Mouse (Mus musculus): ENCODE data around the gene Serpinb6b.

The Serpinb6b gene

GRCm38 (mm10) chr13:32974889-32975460, 10.0 kb downstream of the Serpinb6b start:
- DNase-seq (ENCODE audit: low spot score) = no peak

- DNase-seq (ENCODE audit: low spot score) = no peak
Measured at GRCm38 (mm10) chr13:32975710-32976109, 10.7 kb downstream of the Serpinb6b start.

- no peak for DNase-seq (ENCODE audit: low spot score)
Measured at GRCm38 (mm10) chr13:32982556-32983042, 17.6 kb downstream of the Serpinb6b start.

- DNase-seq (ENCODE audit: low spot score) = no peak
Measured at GRCm38 (mm10) chr13:32986256-32986655, 21.2 kb downstream of the Serpinb6b start.

GRCm38 (mm10) chr13:32993152-32993893, 28.3 kb downstream of the Serpinb6b start:
- DNase-seq (ENCODE audit: low spot score) = no peak

GRCm38 (mm10) chr13:32993894-32994242, 28.9 kb downstream of the Serpinb6b start:
- no peak for DNase-seq (ENCODE audit: low spot score)

- DNase-seq (ENCODE audit: low spot score) = no peak
Measured at GRCm38 (mm10) chr13:32995051-32995450, 30.0 kb downstream of the Serpinb6b start.

GRCm38 (mm10) chr13:33001341-33001740, 36.3 kb downstream of the Serpinb6b start:
- DNase-seq (ENCODE audit: low spot score) = no peak

- no peak for DNase-seq (ENCODE audit: low spot score)
Measured at GRCm38 (mm10) chr13:33002950-33003349, 37.9 kb downstream of the Serpinb6b start, which contains the start of gene Serpinb9. TSS of gene Serpinb9 (plus strand) at chr13:33003250.

- DNase-seq (ENCODE audit: low spot score) = no peak
Measured at GRCm38 (mm10) chr13:33003523-33004413, 38.8 kb downstream of the Serpinb6b start.

GRCm38 (mm10) chr13:33004414-33005105, 39.6 kb downstream of the Serpinb6b start:
- DNase-seq (ENCODE audit: low spot score) = peak; percentile 89

GRCm38 (mm10) chr13:33005501-33006075, 40.6 kb downstream of the Serpinb6b start:
- no peak for DNase-seq (ENCODE audit: low spot score)

GRCm38 (mm10) chr13:33006555-33006954, 41.5 kb downstream of the Serpinb6b start:
- no peak for DNase-seq (ENCODE audit: low spot score)

GRCm38 (mm10) chr13:33012395-33012794, 47.4 kb downstream of the Serpinb6b start:
- no peak for DNase-seq (ENCODE audit: low spot score)

GRCm38 (mm10) chr13:33013271-33013670, 48.3 kb downstream of the Serpinb6b start:
- no peak for DNase-seq (ENCODE audit: low spot score)

- DNase-seq (ENCODE audit: low spot score) = no peak
Measured at GRCm38 (mm10) chr13:33022371-33022770, 57.4 kb downstream of the Serpinb6b start.

GRCm38 (mm10) chr13:33026427-33027057, 61.5 kb downstream of the Serpinb6b start:
- no peak for DNase-seq (ENCODE audit: low spot score)

- DNase-seq (ENCODE audit: low spot score) = no peak
Measured at GRCm38 (mm10) chr13:33027244-33027643, 62.2 kb downstream of the Serpinb6b start, which contains the start of gene Serpinb9b. TSS of gene Serpinb9b (plus strand) at chr13:33027416.

- DNase-seq (ENCODE audit: low spot score) = no peak
Measured at GRCm38 (mm10) chr13:33028146-33028545, 63.1 kb downstream of the Serpinb6b start.

- DNase-seq (ENCODE audit: low spot score) = peak; percentile 28
Measured at GRCm38 (mm10) chr13:33028550-33028949, 63.5 kb downstream of the Serpinb6b start.

Data from ovary, postnatal 36 days (tissue).